Mouse (Mus musculus): ENCODE results near the gene Twist2. TPM values are rescaled to one million over a fixed set of nuclear protein-coding genes. Genes with fewer than 3 reads are reported as not detected.

Twist2 gene
- total RNA-seq, 2 experiments from 2014 or later, result not detected

DNA sequence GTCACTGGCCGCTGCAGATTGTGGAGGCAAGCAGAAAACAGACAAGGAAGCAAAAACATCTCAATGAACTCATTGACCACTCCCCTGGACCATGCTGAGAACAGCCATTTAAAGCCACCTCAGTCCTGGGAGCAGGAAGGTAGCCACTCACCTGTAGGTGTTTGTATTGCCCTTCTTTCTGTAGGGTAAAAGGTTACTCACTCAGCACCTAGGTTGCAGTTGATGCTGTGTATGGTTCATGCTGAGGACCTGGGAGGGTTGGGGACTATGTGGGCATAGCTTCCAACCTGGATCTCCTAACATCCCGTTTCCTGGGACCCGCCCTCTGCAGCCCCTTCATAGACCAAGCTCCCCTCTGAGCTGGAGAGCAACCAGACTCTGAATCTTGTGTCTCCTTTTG lies 14.8 kb downstream of the Twist2 start:
- ATAC-seq (replicated peaks; ENCODE audit: poor library complexity, severe bottlenecking), result no peak

- ATAC-seq (replicated peaks; ENCODE audit: poor library complexity, severe bottlenecking), result no peak
Measured at GRCm38 (mm10) chr1:91816571-91816970, 15.3 kb downstream of the Twist2 start.

- no peak for ATAC-seq (replicated peaks; ENCODE audit: poor library complexity, severe bottlenecking)
Measured at GRCm38 (mm10) chr1:91819237-91819636, 18.0 kb downstream of the Twist2 start.

DNA sequence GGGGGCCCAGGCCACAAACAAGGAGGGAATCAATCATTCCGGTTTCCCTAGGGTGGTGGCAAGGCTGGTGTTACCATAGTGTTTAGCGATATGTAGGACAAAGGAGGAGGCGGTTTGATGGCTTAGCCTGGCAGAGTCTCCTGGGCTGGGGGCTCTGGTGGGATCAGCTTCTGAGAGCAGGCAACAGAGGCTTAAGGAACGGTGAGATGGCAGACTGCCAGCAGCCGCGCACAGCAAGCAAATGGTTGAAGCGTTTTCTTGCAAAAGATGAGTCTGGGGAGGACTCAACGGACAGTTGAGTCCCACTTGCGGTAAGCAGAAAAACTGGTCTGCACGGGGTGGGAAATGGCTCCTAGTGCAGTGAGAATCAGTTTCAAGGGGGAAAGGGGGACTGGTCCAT lies 19.3 kb downstream of the Twist2 start:
- no peak for ATAC-seq (replicated peaks; ENCODE audit: poor library complexity, severe bottlenecking)

DNA sequence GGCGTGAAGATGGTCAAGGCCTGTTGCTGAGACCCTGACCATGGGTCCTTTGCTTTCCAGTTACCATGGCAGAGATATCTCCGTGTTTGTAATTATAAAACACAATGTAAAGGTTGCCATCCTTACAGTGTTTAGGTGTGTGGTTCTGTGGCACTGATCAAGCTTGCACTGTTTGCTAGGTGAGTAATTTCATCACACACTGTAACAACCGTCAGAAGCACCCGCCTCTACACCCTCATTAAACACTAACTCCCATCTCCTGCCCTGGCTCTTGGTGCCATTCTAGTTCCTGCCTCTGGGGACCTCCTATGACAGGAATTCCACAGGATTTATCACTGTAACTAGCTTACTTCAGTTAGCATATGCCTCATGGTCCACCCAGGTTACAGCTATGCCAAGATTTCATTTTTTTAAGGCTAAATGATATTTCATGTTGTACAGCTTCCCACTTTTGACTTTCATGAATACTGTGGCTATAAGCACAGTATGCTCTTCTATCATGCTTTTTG lies 21.1 kb downstream of the Twist2 start:
- ATAC-seq (replicated peaks; ENCODE audit: poor library complexity, severe bottlenecking), result no peak

DNA sequence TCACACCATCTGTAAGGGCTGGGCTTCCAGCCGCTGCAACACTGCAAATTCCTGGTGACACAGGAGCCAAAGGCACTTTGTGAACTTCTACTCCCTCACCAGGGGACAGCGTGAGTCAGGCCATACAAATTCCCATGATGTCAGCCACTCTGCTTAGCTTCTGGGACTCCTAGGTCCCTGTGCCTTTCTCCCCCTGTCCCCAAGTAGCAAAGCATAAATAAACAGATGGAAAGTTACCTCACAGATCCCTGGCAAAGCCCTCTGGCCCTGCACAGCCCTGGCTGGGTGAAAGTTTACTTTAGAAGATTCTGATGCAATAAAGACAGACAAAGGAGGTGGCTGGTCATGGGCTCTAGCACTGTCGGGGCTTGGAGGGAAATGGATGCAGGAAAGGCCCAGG lies 22.3 kb downstream of the Twist2 start:
- ATAC-seq (replicated peaks; ENCODE audit: poor library complexity, severe bottlenecking), result no peak

- no peak for ATAC-seq (replicated peaks; ENCODE audit: poor library complexity, severe bottlenecking)
Measured at GRCm38 (mm10) chr1:91823951-91824350, 22.7 kb downstream of the Twist2 start.

DNA sequence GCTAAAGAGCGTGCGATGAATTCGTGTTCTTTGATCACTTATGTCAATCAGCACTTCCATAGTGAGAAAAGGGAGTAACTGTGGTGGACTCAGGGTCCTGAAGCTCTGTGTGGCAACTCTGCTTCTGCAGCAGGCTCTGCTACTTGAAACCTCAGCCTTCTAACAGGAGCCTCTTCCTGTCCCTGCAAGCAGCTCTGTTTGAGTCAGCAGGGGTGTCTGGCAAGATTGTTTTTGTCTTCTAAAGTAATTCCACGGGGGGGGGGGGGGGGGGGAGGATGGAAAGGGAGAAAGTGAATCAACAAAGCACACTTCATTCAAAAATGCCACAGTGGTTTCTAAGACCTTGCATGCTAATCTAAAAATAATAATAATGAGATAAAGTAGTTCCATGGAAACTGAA lies 24.0 kb downstream of the Twist2 start:
- no peak for ATAC-seq (replicated peaks; ENCODE audit: poor library complexity, severe bottlenecking)

GRCm38 (mm10) chr1:91831978-91832377 lies 30.7 kb downstream of the Twist2 start:
- no peak for ATAC-seq (replicated peaks; ENCODE audit: poor library complexity, severe bottlenecking)

DNA sequence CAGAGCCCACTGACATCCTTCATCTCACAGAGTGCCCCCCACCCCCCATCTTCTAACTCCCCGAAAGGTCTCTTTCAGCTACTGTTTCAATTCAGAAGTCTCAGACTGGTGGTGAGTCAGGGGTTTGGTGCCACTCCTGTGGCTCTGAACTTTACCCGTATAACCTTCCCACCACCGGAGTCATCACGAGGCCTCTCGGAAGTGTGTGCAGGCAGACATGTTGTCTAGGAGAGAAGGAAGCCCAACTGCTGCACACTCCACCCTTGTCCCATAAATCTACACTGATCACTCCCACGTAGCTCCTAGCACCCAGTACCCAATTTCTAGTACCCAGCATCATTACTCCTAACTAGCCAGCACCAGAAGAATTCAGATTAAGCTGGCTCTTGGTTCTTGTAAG lies 38.3 kb downstream of the Twist2 start:
- no peak for ATAC-seq (replicated peaks; ENCODE audit: poor library complexity, severe bottlenecking)

DNA sequence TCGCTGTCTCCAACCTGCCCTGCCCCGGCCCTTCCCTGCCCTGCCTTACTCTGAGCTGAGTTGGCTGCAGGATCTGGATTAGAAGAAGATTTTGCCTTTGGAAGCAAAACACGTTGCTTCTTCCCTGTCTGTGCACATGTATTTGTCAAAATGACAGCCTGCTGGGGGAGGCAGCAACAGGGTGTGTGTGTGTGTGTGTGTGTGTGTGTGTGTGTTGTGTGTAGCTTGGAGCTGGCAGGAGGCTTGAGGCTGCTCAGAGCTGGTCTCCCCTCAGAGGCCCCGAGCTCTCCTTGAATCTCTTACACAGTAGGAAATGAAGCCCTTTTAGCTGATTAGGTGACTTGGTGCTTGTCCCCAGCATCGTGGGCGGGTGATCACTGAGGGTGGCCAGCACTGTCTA lies 38.7 kb downstream of the Twist2 start:
- ATAC-seq (replicated peaks; ENCODE audit: poor library complexity, severe bottlenecking), result no peak

DNA sequence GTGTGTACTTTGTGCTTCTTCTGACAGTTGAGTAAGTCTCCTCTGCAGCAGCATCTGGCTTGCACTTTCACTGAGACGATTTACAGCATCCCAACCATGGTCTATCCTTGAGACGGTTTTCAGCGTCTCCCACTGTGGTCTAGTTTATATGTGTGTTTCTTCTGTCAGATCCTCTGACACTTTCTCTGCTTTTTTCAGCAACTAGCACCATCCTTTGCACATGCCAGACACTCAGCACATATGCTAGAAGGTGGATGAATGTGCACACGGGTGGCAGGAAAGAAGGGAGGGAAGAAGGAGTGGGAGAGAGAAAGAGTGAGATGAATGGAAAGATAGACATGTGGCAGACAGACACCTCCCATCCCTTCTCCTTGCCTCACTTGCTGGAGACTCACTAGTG lies 43.0 kb downstream of the Twist2 start:
- no peak for ATAC-seq (replicated peaks; ENCODE audit: poor library complexity, severe bottlenecking)

DNA sequence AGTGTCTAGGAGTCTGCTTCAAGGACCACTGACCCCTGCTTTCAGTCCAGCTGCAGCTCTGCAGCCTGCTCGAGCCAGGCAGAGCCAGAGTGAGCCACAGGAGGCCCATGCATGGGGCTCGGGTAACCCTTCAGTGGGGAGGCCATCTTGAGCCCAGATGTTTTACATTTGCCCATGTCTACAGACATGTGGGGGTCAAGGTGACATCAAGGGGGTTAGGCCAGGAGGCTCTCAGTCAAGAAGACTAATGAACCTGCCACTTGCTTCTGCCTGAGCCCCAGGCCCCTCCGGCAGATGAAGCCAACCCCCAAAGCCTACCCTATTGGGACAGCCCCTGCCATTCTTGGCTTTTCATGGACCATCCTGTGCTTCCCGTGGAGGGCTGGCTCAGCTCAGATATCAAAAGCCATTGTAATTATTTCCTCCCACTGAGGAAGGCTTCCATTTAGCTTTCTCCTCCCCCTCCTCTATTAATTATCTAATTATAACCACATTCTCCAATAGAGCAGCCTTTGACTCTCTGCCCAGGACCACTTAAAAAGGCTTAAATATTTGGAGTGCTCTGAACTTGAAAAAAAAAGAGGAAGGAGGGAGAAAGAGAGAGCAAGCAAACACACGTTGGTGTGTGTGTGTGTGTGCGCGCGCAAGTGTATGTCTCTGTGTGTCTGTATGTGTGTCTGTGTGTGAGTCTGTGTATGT lies 43.6 kb downstream of the Twist2 start:
- no peak for ATAC-seq (replicated peaks; ENCODE audit: poor library complexity, severe bottlenecking)

DNA sequence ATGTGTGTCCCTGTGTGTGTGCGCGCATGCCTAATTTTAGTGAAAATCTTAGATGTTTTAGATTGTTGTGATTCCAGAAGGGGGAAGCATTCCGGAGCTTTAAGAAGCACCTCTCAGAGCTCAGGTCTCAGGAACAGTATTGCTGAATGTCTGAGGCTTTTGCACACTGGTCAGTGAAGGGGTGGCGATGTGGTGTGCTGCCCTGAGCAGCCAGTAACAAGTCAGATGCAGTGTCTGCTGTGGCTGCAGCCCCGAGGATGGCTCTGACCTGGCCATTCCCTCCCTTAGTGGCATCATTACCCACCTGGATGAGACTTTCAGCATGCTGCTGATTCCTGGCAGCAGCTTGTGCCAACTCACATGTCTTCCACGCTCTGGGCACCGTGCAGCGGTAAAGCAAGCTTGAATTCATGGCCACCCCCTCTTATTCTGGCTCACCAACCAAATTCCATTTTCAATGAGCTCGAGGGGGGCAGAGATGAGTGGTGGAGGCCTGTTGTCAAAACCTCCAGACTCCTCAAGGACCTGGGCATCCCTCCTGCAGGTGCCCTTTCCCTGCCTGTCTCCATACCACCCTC lies 44.2 kb downstream of the Twist2 start:
- no peak for ATAC-seq (replicated peaks; ENCODE audit: poor library complexity, severe bottlenecking)

- ATAC-seq (replicated peaks; ENCODE audit: poor library complexity, severe bottlenecking), result no peak
Measured at GRCm38 (mm10) chr1:91851300-91851699, 50.0 kb downstream of the Twist2 start.

DNA sequence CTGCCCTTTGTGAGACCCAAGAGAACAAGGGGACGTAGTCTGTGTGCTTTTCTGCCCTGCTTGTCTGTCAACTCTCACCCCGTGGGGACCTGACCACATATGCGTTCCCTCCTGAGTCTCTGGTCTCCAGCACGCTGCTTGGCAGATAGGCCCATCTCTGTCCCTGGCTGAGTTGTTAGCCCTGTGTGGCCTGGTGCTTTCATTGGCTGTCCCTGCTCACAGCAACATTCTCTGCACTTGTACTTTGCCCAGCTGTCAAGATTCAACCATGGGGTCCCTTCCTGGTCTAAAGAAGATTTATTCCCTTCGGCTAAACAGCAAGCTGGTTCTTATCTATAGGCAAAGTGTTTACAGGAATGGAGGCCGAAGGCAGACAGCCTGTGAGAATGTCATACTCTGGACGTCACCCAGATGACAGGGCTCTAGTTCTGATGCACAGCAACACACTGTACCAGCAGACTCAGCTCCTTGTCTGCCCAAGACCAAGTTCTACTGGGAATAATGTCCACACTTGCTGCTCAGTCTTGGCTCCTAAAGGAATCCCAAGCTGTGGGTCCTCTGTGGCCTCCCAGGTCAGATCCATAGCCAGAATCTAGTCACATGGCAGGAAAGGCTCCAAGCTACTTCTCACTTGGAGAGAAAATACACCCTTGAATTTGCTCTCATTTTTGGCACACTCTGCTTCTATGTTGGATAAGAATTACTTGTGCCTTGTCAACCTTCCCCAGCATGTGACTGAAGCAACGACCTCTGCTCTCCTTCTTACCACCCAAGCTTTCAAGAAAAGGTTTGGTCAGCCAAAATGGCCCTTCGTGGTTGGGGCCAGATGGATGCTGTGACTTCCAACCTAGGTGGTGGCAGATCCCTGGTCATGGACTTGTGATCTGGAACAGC lies 55.8 kb downstream of the Twist2 start:
- no peak for ATAC-seq (replicated peaks; ENCODE audit: poor library complexity, severe bottlenecking)

DNA sequence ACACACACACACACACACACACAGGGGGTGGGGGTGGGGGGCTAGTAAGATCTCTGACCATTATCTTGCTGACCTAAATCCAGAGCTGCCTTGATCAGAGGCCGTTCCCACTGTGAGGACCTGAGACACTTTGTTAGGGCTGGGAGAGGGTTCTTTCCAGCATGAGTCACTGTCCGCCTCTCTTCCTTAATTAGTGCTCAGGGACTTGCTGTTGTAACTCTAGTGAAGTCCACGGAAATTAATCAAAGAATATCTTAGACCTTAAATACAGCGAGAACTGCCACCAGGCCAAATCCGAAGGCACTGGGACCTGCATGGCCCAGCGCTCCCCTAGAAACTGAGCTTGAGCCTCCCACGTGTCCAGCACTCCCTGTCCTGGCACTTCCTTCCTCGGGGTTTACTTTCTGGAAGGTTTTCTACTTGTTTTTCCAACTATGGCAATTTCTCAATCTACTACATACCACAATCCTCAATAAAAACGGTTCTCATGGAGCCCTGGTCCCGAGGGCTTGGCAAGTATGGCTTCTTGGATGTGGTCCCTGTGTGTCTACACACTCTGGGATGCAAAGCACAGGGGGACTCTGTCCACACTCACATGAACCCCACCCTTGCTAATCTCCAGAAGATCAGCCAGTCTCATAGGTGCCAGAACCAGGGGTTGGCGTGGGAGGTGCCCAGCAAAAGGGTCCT lies 57.0 kb downstream of the Twist2 start:
- no peak for ATAC-seq (replicated peaks; ENCODE audit: poor library complexity, severe bottlenecking)

GRCm38 (mm10) chr1:91858901-91859300 lies 57.6 kb downstream of the Twist2 start:
- ATAC-seq (replicated peaks; ENCODE audit: poor library complexity, severe bottlenecking), result no peak

- no peak for ATAC-seq (replicated peaks; ENCODE audit: poor library complexity, severe bottlenecking)
Measured at GRCm38 (mm10) chr1:91861511-91861910, 60.2 kb downstream of the Twist2 start.

DNA sequence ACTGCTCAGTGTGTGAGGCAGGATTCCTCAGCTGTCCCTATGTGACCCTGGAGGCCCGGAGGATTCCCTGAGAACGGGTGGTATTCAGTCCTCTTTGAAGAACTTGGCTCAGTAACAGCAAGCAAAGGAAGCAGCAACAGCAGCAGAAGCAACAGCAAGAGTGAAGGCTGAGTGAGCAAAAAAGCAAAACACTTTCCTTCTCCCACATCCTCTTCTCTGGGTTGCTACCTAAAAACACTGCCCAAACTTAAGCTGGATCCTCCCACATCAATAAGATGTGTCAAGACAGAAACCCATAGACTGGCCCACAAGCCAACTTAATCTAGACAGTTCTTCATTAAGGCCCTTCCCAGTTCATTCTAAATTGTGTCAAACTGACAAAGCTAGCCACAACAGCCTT lies 64.7 kb downstream of the Twist2 start:
- no peak for ATAC-seq (replicated peaks; ENCODE audit: poor library complexity, severe bottlenecking)

DNA sequence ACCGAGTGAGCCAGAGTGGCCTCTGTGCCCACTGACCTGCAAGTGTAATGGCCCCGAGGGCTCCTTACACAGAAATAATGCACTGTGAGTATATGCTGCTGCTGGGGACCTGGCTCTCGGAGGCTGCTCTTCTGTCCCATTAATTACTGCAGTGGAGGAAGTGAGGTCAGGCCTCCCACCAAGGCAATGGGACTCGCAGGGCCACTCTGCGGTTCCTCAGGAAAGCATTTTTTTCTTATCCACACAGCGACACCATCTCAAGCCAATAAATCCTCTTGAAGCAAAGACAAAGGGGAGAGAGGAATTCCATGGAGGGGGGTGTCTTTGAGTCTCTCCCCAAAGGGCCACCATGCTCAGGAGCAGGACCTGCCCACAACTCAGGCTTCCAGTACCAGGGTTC lies 69.8 kb downstream of the Twist2 start:
- ATAC-seq (replicated peaks; ENCODE audit: poor library complexity, severe bottlenecking), result no peak

Data from granulocyte monocyte progenitor cell, adult 5-6 weeks (primary cell).